Mouse (Mus musculus) c-Kit-positive CD71-positive TER-119-positive erythroid progenitor cells, embryonic 14.5 days (primary cell): ENCODE measurements around the gene Cacnb3.

Experiments used
- DNase-seq: peaks from one replicate; pipeline ENCODE4 v3.0.0-alpha.2; 2013; ENCODE audit warnings: low spot score

The Cacnb3 gene

GRCm38 (mm10) chr15:98675634-98676250, 45.1 kb downstream of the Cacnb3 start:
- DNase-seq = no peak

DNA sequence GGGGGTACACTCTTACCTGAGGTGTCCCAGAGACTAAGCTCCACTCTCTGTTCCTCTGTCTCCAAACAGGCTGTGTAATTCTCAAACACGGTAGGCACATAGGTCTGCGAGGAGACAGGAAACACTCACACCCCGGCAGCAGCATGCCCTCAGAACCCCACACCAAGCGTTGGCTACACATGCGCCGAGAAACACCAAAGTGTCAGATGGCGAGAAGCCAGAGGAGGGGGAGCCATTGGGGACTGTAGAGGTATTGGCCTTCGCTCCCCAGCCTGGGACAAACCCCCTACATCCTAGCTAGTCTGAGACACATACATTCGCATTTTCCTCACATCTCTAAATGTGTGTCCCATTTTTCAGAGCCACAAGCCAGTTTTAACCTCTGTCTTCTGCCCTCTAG, 45.8 kb downstream of the Cacnb3 start:
- no peak for DNase-seq

- peak; percentile 69 for DNase-seq
Measured at GRCm38 (mm10) chr15:98676940-98677728, 46.5 kb downstream of the Cacnb3 start, which contains the start of gene Rnd1. Gene Rnd1, minus strand, starts transcription at chr15:98677461.

DNA sequence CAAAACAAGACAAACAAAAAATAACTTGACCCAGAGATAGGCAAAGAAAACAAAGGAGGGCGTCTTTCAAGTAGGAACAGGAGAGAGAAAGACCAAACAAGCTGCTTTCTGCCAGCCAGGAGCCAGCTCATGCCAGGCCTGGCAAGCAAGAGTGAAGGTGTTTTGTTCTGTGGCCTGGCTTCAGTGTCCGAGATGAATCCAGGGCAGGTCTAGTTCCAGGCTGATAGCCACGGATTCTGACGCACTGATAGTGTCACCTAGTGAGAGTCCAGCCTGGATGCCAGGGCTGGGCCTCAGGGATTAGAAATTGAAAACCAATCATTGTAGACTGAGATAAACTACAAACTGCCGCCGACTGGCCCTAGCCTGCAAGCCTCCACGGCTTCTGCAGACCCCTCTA, 47.3 kb downstream of the Cacnb3 start:
- no peak for DNase-seq

- DNase-seq = no peak
Measured at GRCm38 (mm10) chr15:98680660-98681059, 50.0 kb downstream of the Cacnb3 start.

GRCm38 (mm10) chr15:98681633-98682032, 51.0 kb downstream of the Cacnb3 start:
- no peak for DNase-seq

DNA sequence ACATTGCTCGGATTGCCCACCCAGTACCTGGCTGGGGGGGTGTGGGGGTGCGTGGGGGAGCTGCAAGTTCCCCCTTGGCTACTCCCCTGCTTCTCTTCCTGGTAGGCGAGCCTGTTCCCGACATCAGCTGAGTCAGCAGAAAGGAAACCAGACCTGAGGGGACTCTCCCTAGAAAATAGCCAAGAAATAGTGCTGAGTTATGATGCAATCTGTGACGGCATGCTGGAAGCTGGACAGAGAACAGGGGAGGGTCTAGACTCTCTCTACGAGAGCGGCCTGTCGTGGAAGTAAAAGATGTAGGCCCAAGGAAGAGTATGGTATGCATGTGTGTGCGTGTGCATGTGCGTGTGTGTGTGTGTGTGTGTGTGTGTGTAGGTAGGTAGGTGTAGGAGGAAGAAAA, 52.5 kb downstream of the Cacnb3 start:
- DNase-seq = no peak

DNA sequence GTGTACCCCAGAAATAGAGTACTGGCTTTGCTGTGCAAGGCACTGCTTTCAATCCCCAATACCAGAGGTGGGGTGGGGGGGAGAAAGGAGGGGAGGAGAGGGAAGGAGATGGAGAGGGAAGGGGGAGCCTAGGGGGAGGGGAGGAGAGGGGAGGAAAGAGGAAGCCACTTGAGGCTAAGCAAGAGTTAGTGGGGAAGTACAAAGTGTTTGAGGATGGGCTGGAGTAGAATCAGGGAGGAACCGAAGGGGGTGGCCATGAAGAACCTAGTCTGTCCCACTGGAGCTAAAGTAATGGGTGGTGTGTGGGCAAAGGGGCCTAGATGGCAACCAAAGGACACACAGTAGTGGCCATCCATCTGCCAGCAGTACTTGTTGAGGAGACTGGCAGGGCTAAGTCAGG, 53.1 kb downstream of the Cacnb3 start:
- DNase-seq = no peak

GRCm38 (mm10) chr15:98685926-98686325, 55.3 kb downstream of the Cacnb3 start:
- no peak for DNase-seq

DNA sequence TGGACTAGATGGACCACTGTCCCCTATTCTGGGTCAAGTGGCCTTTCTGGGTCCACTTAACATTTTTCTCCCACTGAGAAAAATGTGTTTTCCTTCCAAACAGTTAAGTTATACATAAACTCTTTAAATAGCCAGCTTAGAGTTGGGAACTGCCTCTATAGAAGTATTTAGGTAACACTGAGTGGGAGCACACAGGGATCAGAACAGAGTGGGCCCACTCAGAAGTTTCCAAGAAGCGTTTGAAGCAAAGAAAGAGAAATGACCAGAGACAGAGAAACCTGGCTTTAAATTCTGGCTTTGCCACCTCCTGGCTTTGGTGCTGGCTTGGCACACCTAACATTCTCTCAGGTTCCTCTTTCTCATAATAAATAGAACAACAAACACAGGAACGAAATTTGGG, 59.0 kb downstream of the Cacnb3 start:
- no peak for DNase-seq

GRCm38 (mm10) chr15:98691486-98692147, 61.0 kb downstream of the Cacnb3 start:
- no peak for DNase-seq

GRCm38 (mm10) chr15:98692171-98692715, 61.6 kb downstream of the Cacnb3 start:
- DNase-seq = no peak
